Mouse (Mus musculus): ENCODE results near the gene Stip1. TPM values are rescaled to one million over a fixed set of nuclear protein-coding genes. Genes with fewer than 3 reads are reported as not detected.

Stip1 gene
- polyA plus RNA-seq, 1 experiment from 2014 or later, result 229 TPM

DNA sequence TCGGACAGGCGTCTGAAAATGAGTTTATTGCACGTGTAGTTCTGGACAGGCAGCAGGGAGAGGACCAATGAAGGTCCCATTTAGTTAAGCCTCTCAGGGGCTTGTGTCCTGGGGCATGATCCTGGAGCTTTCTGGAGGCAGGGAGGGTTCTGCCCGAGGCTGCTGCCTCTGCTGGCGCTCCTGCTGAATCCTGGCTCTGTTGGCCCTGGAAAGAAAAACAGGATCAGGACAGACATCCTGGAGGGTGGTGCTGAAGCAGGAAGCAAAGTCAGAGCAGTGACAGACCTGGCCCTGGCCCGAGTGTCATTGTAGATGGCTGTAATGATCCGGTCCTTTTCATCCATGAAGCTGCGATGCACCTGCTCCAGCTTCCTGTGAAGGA lies 51.9 kb downstream of the Stip1 start:
- no peaks in the 10 kb centered on the region for H3K27me3 ChIP-seq
- no peak for ATAC-seq (ENCODE audit: low FRiP score, low read depth)
- H3K9me3 ChIP-seq, result no peaks in the 10 kb centered on the region
- 5% methylated on average over 8 of the region's 8 CpGs for WGBS
- H3K9ac ChIP-seq, result peak overlapping the region; percentile 89
- peak overlapping the region; percentile 83 for H3K27ac ChIP-seq (replicated peaks)
- peak overlapping the region; percentile 86 for H3K4me2 ChIP-seq
- H3K36me3 ChIP-seq, result peaks cover 9% of the 10 kb centered on the region; the same call in 1 of the 2 replicates
- peaks cover 33% of the 10 kb centered on the region for H3K4me1 ChIP-seq (replicated peaks)
- peak overlapping the region; percentile 73 for H3K4me3 ChIP-seq

DNA sequence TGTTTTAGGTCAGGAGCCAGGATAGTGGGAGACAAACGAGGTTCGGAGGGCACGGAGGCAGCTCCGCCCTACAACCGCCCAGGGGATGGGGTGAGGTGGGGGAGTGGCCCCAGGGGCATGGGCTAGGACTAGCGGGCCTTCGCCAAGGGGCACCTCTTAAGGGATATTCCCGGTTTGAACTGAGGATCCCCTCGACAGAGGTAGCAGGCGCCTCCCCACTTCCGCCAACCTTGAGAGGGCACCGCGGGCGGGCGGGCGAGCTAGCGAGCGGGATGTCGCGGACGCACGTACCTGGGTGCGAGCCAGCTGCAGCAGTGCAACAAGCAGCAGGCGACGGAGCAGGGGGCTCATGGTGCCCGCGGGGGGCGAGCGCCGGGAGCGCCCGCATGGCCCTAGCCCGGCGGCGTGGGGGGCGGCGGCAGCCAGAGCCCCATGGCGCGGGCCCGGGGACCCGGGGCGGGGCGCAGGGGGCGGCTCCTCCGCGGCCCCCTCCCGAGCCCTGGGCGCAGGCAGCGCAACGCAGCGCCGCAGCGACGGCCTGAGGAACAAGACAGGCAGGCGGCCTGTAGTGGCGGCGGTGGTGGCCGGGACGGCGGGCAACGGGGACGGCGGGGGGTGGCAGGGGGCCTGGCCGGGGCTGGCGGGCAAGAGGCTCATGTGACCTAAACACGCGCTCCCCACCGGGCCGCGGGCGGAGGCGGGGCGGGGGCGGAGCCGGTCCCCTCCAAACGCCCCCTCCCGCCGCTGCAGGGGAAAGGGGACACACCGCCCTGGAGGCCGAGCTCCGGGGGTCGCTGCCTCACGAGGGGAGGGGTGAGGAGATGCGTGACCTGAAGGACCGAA lies 52.5 kb downstream of the Stip1 start, which contains the start of gene Vegfb:
TSS of gene Vegfb (minus strand) at position 591 of the 843 bp plus-strand sequence.
- H3K9me3 ChIP-seq, result no peaks in the 10 kb centered on the region
- WGBS, result under 1% methylated on average over 69 of the region's 85 CpGs
- peaks cover 30% of the 10 kb centered on the region for H3K4me1 ChIP-seq (replicated peaks)
- no peaks in the 10 kb centered on the region for H3K27me3 ChIP-seq
- ATAC-seq (ENCODE audit: low FRiP score, low read depth), result peak; percentile 47
- H3K9ac ChIP-seq, result peak within 1 kb of the TSS; percentile 89
- H3K4me2 ChIP-seq, result peak within 1 kb of the TSS; percentile 86
- H3K36me3 ChIP-seq, result peaks cover 10% of the 10 kb centered on the region; the same call in 1 of the 2 replicates
- H3K4me3 ChIP-seq, result peak within 1 kb of the TSS; percentile 73
- peak within 1 kb of the TSS; percentile 83 for H3K27ac ChIP-seq (replicated peaks)

DNA sequence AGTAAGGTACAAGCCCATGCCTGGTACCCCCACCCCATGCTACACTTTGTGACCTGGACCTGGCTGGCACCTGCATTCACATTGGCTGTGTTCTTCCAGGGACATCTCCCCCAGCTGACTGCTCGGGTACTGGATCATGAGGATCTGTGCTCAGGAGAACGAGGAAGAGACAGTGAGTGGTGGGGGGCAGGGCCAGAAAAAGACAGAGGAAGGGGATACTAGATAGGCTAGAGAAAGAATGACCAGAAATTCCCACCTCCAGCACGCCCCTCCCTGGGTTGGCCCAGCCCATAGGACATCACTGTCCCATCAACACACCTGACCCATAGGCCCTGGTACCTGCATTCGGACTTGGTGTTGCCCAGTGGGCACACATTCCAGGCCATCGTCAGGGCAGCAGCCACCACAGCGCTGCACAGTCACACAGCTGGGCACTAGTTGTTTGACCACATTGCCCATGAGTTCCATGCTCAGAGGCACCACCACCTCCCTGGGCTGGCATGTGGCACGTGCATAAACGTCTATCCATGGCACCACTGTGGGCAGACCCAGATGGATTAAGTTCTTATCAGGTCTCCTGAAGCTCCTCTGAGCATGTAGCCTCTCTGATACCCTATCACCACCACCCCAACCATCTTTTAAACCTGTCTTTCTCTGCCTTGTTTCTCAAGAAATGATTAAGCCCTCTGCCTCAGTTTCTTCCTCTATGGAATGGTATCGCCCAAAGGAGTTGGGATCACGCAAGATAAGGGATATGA lies 53.6 kb downstream of the Stip1 start:
- peak overlapping the region; percentile 73 for H3K4me3 ChIP-seq
- peaks cover 13% of the 10 kb centered on the region; the same call in 1 of the 2 replicates for H3K36me3 ChIP-seq
- 79% methylated on average over 10 of the region's 10 CpGs for WGBS
- H3K4me2 ChIP-seq, result peak overlapping the region; percentile 86
- ATAC-seq (ENCODE audit: low FRiP score, low read depth), result no peak
- H3K9me3 ChIP-seq, result no peaks in the 10 kb centered on the region
- peak overlapping the region; percentile 89 for H3K9ac ChIP-seq
- H3K27ac ChIP-seq (replicated peaks), result no peak overlapping the region
- peaks cover 28% of the 10 kb centered on the region for H3K4me1 ChIP-seq (replicated peaks)
- no peaks in the 10 kb centered on the region for H3K27me3 ChIP-seq

DNA sequence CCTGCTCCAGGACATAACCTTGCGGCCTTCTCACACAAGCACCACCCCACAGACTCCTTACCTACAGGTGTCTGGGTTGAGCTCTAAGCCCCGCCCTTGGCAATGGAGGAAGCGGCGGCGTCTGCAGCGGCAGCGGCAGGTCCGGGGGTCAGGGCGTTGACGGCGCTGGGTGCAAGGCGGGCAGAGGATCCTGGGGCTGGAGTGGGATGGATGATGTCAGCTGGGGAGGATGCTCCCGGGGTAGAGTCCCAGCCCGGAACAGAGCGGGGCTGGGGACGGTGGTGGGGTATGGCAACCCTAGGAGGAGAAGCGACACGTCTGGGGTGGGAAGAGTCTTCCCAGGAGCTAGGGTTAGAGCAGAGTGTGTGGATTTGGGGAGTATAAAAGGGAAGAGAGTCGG lies 54.5 kb downstream of the Stip1 start:
- Histone ChIP-seq H3K27ac (replicated peaks) (no peak overlapping the region), H3K9me3 (no peaks in the 10 kb centered on the region), H3K36me3 (peaks cover 13% of the 10 kb centered on the region; the same call in 1 of the 2 replicates), H3K4me3 (no peak overlapping the region), H3K9ac (no peak overlapping the region), H3K4me1 (replicated peaks) (peaks cover 34% of the 10 kb centered on the region), H3K27me3 (no peaks in the 10 kb centered on the region), H3K4me2 (no peak overlapping the region)
- WGBS, result 86% methylated on average over 19 of the region's 19 CpGs
- no peak for ATAC-seq (ENCODE audit: low FRiP score, low read depth)

DNA sequence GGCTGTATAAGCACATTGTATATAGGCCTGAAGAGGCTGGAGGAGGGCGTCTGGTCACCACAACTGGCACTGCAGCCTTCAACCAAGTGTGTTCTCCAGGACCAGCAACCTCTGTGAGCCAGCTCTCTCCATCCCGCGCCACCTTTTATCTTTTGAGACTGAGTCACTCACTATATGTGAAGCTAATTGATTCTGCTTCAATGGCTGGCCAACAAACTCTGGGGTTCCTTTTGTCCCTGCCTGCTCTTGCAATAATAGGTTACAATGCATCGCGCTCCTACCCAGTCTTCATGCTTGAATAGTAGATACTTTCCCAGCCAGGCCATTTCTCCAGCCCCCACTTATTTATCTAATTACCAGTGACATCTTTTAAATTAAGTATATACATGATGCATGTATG lies 56.1 kb downstream of the Stip1 start:
- peaks cover 13% of the 10 kb centered on the region; the same call in 1 of the 2 replicates for H3K36me3 ChIP-seq
- WGBS, result 38% methylated on average over 5 of the region's 5 CpGs
- no peaks in the 10 kb centered on the region for H3K9me3 ChIP-seq
- no peak overlapping the region for H3K4me3 ChIP-seq
- no peak for ATAC-seq (ENCODE audit: low FRiP score, low read depth)
- no peaks in the 10 kb centered on the region for H3K27me3 ChIP-seq
- no peak overlapping the region for H3K27ac ChIP-seq (replicated peaks)
- H3K4me2 ChIP-seq, result no peak overlapping the region
- H3K9ac ChIP-seq, result no peak overlapping the region
- peaks cover 42% of the 10 kb centered on the region for H3K4me1 ChIP-seq (replicated peaks)

DNA sequence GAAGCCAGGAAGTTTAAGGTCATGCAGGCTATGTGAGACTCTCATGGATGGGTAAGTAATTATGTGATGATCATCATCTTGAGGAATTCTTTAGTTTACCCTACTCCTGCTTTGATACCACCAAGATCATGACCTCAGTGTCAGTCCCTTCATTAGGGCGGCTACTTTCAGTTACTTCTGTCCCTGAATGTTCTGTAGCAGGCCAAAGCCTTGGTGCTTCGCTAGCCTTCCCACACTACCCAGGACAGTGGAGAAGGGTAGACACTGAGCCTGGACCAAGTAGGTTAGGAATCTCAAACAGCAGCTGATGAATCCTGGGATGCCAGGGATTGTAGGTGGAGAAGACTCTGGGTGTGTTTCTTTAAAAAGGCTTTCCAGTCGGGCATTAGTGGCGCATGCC lies 58.3 kb downstream of the Stip1 start:
- H3K27ac ChIP-seq (replicated peaks), result no peak overlapping the region
- no peaks in the 10 kb centered on the region for H3K9me3 ChIP-seq
- no peak overlapping the region for H3K9ac ChIP-seq
- peaks cover 48% of the 10 kb centered on the region for H3K4me1 ChIP-seq (replicated peaks)
- H3K4me3 ChIP-seq, result peak overlapping the region; percentile 70; the same call in 1 of the 2 replicates
- ATAC-seq (ENCODE audit: low FRiP score, low read depth), result no peak
- peaks cover 13% of the 10 kb centered on the region; the same call in 1 of the 2 replicates for H3K36me3 ChIP-seq
- peak overlapping the region; percentile 87; the same call in 1 of the 2 replicates for H3K4me2 ChIP-seq
- WGBS, result 91% methylated on average over 4 of the region's 4 CpGs
- no peaks in the 10 kb centered on the region for H3K27me3 ChIP-seq

DNA sequence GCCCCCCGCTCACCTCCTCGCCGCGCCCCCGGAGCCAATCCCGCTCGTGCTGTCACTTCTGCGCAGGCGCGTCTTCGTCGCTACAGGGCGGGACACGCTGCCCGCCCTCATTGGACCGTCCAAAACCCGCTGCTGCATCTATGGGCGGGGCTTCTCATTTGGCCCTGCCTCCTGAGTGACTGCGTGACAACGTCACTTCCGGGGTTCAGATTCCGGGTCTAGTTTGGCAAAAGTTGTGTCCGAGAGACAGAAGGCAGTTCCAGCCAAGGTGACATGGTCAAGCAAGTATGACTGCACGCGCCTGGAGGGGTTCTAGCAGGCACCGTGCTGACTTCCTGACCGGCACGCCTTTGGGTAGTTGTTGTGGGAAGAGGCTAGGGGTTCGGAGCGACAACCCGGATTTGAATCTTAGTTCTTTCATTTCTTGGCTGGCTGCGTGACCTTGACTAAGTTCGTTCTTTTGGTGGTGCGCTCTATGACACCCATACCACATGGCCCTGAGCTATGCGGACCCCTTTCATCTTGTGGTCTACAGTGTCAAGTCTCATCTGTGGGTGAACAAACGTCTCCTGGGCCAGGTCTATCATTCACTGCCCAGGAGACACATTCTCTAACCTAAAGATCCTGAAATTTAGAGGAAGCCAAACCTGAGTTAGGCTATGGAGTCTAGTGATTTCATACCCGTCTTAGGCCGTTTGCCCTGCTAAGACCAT lies 59.2 kb downstream of the Stip1 start, which contains the start of gene Fkbp2:
TSS of gene Fkbp2 (minus strand) at position 121 of the 713 bp plus-strand sequence.
- Histone ChIP-seq H3K4me3 (peak within 1 kb of the TSS; percentile 70), H3K9ac (peak within 1 kb of the TSS; percentile 78), H3K9me3 (no peaks in the 10 kb centered on the region), H3K36me3 (peaks cover 13% of the 10 kb centered on the region; the same call in 1 of the 2 replicates), H3K27me3 (no peaks in the 10 kb centered on the region), H3K4me2 (peak within 1 kb of the TSS; percentile 87), H3K4me1 (replicated peaks) (peaks cover 47% of the 10 kb centered on the region), H3K27ac (replicated peaks) (peak within 1 kb of the TSS; percentile 97)
- 3% methylated on average over 38 of the region's 38 CpGs for WGBS
- peak; percentile 88 for ATAC-seq (ENCODE audit: low FRiP score, low read depth)

DNA sequence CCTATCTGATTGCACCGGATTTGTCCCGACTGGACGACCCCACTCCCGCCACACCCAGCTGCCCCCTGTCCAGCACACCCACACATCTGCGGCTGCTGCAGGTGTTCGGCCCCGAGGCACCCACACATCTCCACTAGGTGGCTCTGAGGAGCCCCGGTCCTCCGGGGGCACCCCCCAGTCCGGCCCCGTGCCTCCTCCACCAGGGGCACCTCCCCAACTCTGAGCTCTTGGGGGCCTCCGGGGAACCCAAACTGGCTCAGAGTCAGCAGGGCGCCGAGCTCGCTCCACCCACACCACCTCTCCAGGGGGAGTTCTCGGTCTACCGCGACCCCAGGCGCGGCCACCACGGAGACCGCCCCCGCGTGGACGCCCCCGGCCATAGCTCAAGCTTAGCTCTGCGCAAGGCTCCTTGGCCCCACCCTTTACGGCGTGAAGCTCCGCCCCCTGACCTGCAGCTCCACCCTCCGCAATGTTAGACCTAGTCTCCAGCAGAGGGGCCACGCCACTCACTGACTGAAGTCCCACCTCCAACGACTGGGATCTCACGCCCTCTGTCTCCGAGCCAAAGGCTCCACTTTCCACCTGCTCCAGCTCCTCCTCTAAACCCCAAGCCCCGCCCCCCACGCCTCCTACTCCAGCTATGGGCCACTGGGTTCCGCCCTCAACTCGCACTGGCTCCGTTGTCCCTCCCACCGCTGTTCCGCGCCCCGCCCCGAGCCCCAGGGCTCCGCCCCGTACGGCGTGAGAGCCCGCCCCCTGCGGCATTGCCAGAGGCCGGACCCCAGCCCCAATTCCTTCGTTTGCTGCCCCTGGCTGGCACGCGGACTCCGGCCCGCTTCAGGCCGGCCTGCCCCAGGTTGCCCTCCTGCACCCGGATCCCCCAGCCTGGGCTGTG lies 60.0 kb downstream of the Stip1 start:
- no peaks in the 10 kb centered on the region for H3K9me3 ChIP-seq
- H3K27ac ChIP-seq (replicated peaks), result peak overlapping the region; percentile 97
- H3K27me3 ChIP-seq, result no peaks in the 10 kb centered on the region
- H3K9ac ChIP-seq, result peak overlapping the region; percentile 78
- H3K4me2 ChIP-seq, result peak overlapping the region; percentile 87
- WGBS, result under 1% methylated on average over 57 of the region's 59 CpGs
- peaks cover 13% of the 10 kb centered on the region; the same call in 1 of the 2 replicates for H3K36me3 ChIP-seq
- H3K4me3 ChIP-seq, result peak overlapping the region; percentile 70
- peaks cover 47% of the 10 kb centered on the region for H3K4me1 ChIP-seq (replicated peaks)
- ATAC-seq (ENCODE audit: low FRiP score, low read depth), result peak; percentile 92

DNA sequence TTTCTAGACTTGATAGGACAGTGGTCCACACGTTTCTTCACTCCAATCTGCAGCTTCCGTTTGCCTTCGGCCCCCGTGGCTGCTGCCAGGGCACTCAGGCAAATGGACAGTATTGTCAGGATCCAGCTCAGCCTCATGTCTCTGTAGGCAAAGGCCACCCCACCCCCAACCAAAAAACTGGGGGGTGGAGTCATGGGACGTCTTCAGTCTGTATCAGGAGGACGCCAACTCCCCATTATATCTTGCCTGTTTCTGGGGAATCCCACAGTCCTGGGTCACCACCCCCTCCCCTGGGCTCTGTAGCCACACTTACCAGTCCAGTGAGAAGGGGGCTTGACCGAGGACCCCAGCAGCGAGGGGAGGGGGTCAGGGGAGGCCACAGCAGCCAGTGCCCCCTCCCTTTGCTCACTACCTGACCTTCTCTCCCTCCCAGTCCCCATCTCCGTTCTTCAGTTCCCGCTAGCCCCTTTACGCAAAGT lies 60.7 kb downstream of the Stip1 start:
- WGBS, result 9% methylated on average over 11 of the region's 11 CpGs
- no peak for ATAC-seq (ENCODE audit: low FRiP score, low read depth)

DNA sequence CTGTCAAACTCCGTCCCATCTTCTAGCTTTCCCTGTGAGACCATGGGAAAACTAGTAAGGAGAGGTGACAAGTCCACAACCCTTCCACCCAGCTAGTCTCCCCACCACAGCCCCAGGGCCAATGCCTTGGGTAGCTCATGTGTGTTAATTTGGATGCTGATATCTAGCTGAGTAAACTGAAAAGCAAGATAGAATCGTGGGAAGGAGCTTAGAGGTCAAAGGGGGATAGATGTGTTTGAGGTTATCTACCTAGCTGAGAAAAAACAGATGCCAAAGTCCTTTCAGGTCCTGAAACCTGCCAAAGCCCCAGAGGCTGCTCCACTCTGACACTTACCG lies 61.2 kb downstream of the Stip1 start:
- H3K36me3 ChIP-seq, result peaks cover 8% of the 10 kb centered on the region; the same call in 1 of the 2 replicates
- H3K9me3 ChIP-seq, result no peaks in the 10 kb centered on the region
- no peaks in the 10 kb centered on the region for H3K27me3 ChIP-seq
- H3K4me2 ChIP-seq, result peak overlapping the region; percentile 87
- peak overlapping the region; percentile 70 for H3K4me3 ChIP-seq
- WGBS, result 53% methylated on average over 3 of the region's 3 CpGs
- peak overlapping the region; percentile 39 for H3K9ac ChIP-seq
- peaks cover 53% of the 10 kb centered on the region for H3K4me1 ChIP-seq (replicated peaks)
- peak overlapping the region; percentile 97 for H3K27ac ChIP-seq (replicated peaks)
- ATAC-seq (ENCODE audit: low FRiP score, low read depth), result no peak

More for the DNA sequence above, 60.7 kb downstream of the Stip1 start:
- Histone ChIP-seq H3K9ac (peak overlapping the region; percentile 39), H3K4me1 (replicated peaks) (peaks cover 49% of the 10 kb centered on the region), H3K9me3 (no peaks in the 10 kb centered on the region), H3K4me2 (peak overlapping the region; percentile 87), H3K27ac (replicated peaks) (peak overlapping the region; percentile 97), H3K36me3 (peaks cover 12% of the 10 kb centered on the region; the same call in 1 of the 2 replicates), H3K27me3 (no peaks in the 10 kb centered on the region), H3K4me3 (peak overlapping the region; percentile 70)
